16 mouse cellular contexts compared by ENCODE assay signal in the genomic region with DNA sequence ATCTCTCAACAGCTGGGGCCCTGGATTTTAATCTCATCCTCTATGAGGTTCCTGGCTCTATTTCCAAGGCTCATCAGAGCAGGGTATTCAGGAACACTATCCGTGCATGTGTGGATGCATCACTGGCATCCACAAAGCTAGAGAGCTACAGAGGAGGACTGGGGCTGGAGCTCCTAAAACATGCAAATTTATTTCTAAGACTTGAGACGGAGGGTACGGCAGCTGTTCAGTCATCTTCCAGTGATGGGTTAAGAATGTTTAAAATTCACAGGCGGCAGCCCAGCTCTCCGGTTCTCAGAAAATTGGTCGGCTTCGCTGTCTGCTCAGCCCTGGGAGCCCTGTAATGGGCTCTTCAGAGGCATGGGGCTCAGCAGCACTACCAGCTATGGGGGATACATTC.
DNase-seq lines count a peak whose midpoint lies in the region; ATAC-seq and TF ChIP-seq lines count a peak whose summit lies in the region.
"Had no signal": no experiment of that assay in that cellular context is flagged by ENCODE, and none has a peak within 500 bp of the region (broad histone marks: within the 10 kb centered on the region; RNA-seq: fewer than 3 reads in every experiment).

No protein-coding gene starts in this region.

- H3K36me3 ChIP-seq in hindbrain, embryonic 13.5 days, result no peaks in the 10 kb centered on the region
- H3K36me3 ChIP-seq in hindbrain, embryonic 10.5 days, result no peaks in the 10 kb centered on the region
- H3K36me3 ChIP-seq in E14TG2a.4 (ENCODE audit: insufficient read depth, low read length), result peaks cover 5% of the 10 kb centered on the region; the same call in 1 of the 2 replicates
- H3K36me3 ChIP-seq in forebrain, embryonic 14.5 days (ENCODE audit: control insufficient read depth, insufficient read depth, low read length), result no peaks in the 10 kb centered on the region
- H3K36me3 ChIP-seq in midbrain, embryonic 14.5 days (ENCODE audit: control insufficient read depth, insufficient read depth, low read length), result no peaks in the 10 kb centered on the region
- H3K36me3 ChIP-seq in limb, embryonic 10.5 days, result no peaks in the 10 kb centered on the region
- H3K36me3 ChIP-seq: heart, embryonic 13.5 days; kidney, embryonic 15.5 days; liver, embryonic 13.5 days had no signal

- peaks cover 34% of the 10 kb centered on the region for H3K4me1 ChIP-seq in hindbrain, embryonic 13.5 days (replicated peaks)
- peaks cover 17% of the 10 kb centered on the region for H3K4me1 ChIP-seq in hindbrain, embryonic 10.5 days (replicated peaks)
- H3K4me1 ChIP-seq in E14TG2a.4 (replicated peaks; ENCODE audit: low read depth, low read length), result peaks cover 96% of the 10 kb centered on the region
- H3K4me1 ChIP-seq in forebrain, embryonic 14.5 days (ENCODE audit: control insufficient read depth, insufficient read depth, low read length), result peaks cover 3% of the 10 kb centered on the region; the same call in 1 of the 2 replicates
- no peaks in the 10 kb centered on the region for H3K4me1 ChIP-seq in midbrain, embryonic 14.5 days (ENCODE audit: control insufficient read depth, insufficient read depth, low read length)
- H3K4me1 ChIP-seq in limb, embryonic 10.5 days, result peaks cover 28% of the 10 kb centered on the region

- H3K9me3 ChIP-seq in hindbrain, embryonic 13.5 days, result no peaks in the 10 kb centered on the region
- H3K9me3 ChIP-seq in hindbrain, embryonic 10.5 days, result no peaks in the 10 kb centered on the region
- no peaks in the 10 kb centered on the region for H3K9me3 ChIP-seq in E14TG2a.4 (ENCODE audit: low read length)
- H3K9me3 ChIP-seq in forebrain, embryonic 14.5 days (replicated peaks; ENCODE audit: control insufficient read depth, low read length), result no peaks in the 10 kb centered on the region
- H3K9me3 ChIP-seq in midbrain, embryonic 14.5 days (ENCODE audit: control insufficient read depth, low read length), result no peaks in the 10 kb centered on the region
- H3K9me3 ChIP-seq in limb, embryonic 10.5 days (replicated peaks), result no peaks in the 10 kb centered on the region
- H3K9me3 ChIP-seq: heart, embryonic 13.5 days; kidney, embryonic 15.5 days; liver, embryonic 13.5 days had no signal

- 42% methylated on average over 7 of the region's 7 CpGs for WGBS in hindbrain, embryonic 13.5 days
- 73% methylated on average over 7 of the region's 7 CpGs for WGBS in hindbrain, embryonic 10.5 days
- 42% methylated on average over 7 of the region's 7 CpGs for WGBS in forebrain, embryonic 14.5 days
- 26% methylated on average over 7 of the region's 7 CpGs for WGBS in midbrain, embryonic 14.5 days
- 92% methylated on average over 7 of the region's 7 CpGs for WGBS in limb, embryonic 10.5 days

- no peak overlapping the region for H3K4me3 ChIP-seq in hindbrain, embryonic 13.5 days
- H3K4me3 ChIP-seq in hindbrain, embryonic 10.5 days, result no peak overlapping the region
- H3K4me3 ChIP-seq in E14TG2a.4 (replicated peaks; ENCODE audit: low read length), result 0 out of 2 replicates have a peak overlapping the region, but pooled peaks have one; percentile 3
- no peak overlapping the region for H3K4me3 ChIP-seq in forebrain, embryonic 14.5 days (ENCODE audit: low read depth, low read length)
- no peak overlapping the region for H3K4me3 ChIP-seq in midbrain, embryonic 14.5 days (replicated peaks; ENCODE audit: low read depth, low read length)
- no peak overlapping the region for H3K4me3 ChIP-seq in limb, embryonic 10.5 days
- H3K4me3 ChIP-seq: erythroblast, embryonic 14.5 days; heart, embryonic 13.5 days; kidney, embryonic 15.5 days; liver, embryonic 13.5 days had no signal

- no peak for DNase-seq in hindbrain, embryonic 10.5 days (ENCODE audit: low spot score)
- peak; percentile 65 for DNase-seq in forebrain, embryonic 14.5 days (ENCODE audit: low spot score)
- DNase-seq in midbrain, embryonic 14.5 days, result peak; percentile 60
- no peak for DNase-seq in gastrocnemius, adult 18-20 months (ENCODE audit: low spot score)
- DNase-seq in limb, embryonic 10.5 days (ENCODE audit: low spot score), result no peak
- DNase-seq: cerebellum, adult 18-20 months; liver, embryonic 13.5 days; lung, postnatal 14 days; thymus, postnatal 14 days had no signal

- no peak for TF ChIP-seq CTCF in E14TG2a.4 (conservative IDR thresholded peaks at IDR 0.05; ENCODE audit: low read length)

- H3K27ac ChIP-seq in hindbrain, embryonic 13.5 days, result peak overlapping the region; percentile 72
- H3K27ac ChIP-seq in hindbrain, embryonic 10.5 days, result no peak overlapping the region
- H3K27ac ChIP-seq in forebrain, embryonic 14.5 days (ENCODE audit: low read depth, low read length), result peak overlapping the region; percentile 22; the same call in 1 of the 2 replicates
- H3K27ac ChIP-seq in midbrain, embryonic 14.5 days (replicated peaks; ENCODE audit: low read depth, low read length), result peak overlapping the region; percentile 55
- H3K27ac ChIP-seq in limb, embryonic 10.5 days, result no peak overlapping the region
- H3K27ac ChIP-seq: heart, embryonic 13.5 days; kidney, embryonic 15.5 days; liver, embryonic 13.5 days had no signal

- no peak overlapping the region for H3K4me2 ChIP-seq in hindbrain, embryonic 13.5 days
- H3K4me2 ChIP-seq in forebrain, embryonic 14.5 days (ENCODE audit: low read length), result no peak overlapping the region
- no peak overlapping the region for H3K4me2 ChIP-seq in midbrain, embryonic 14.5 days (ENCODE audit: low read length)
- H3K4me2 ChIP-seq: heart, embryonic 13.5 days; kidney, embryonic 15.5 days; liver, embryonic 13.5 days had no signal

- ATAC-seq in hindbrain, embryonic 13.5 days (ENCODE audit: low FRiP score), result 0 out of 2 replicates have a peak, but pooled peaks have one; percentile 17
- ATAC-seq in forebrain, embryonic 14.5 days, result peak; percentile 72
- no peak for ATAC-seq in midbrain, embryonic 14.5 days (ENCODE audit: low FRiP score, low TSS enrichment)
- no peak for ATAC-seq in granulocyte monocyte progenitor cell, adult 5-6 weeks (replicated peaks; ENCODE audit: poor library complexity, severe bottlenecking)
- ATAC-seq: activated CD4-positive, CD25-positive, alpha-beta regulatory T cell, adult 4 months had no signal

- H3K27me3 ChIP-seq in hindbrain, embryonic 13.5 days, result no peaks in the 10 kb centered on the region
- H3K27me3 ChIP-seq in hindbrain, embryonic 10.5 days (ENCODE audit: insufficient read depth, poor library complexity, severe bottlenecking), result no peaks in the 10 kb centered on the region
- H3K27me3 ChIP-seq in E14TG2a.4 (ENCODE audit: insufficient read depth, low read length), result no peaks in the 10 kb centered on the region
- H3K27me3 ChIP-seq in forebrain, embryonic 14.5 days (replicated peaks; ENCODE audit: control insufficient read depth, insufficient read depth, low read length), result no peaks in the 10 kb centered on the region
- no peaks in the 10 kb centered on the region for H3K27me3 ChIP-seq in midbrain, embryonic 14.5 days (ENCODE audit: control insufficient read depth, insufficient read depth, low read length)
- no peaks in the 10 kb centered on the region for H3K27me3 ChIP-seq in limb, embryonic 10.5 days (ENCODE audit: low read depth, poor library complexity, severe bottlenecking)
- H3K27me3 ChIP-seq: heart, embryonic 13.5 days; kidney, embryonic 15.5 days; liver, embryonic 13.5 days had no signal

- H3K9ac ChIP-seq in hindbrain, embryonic 13.5 days, result no peak overlapping the region
- no peak overlapping the region for H3K9ac ChIP-seq in forebrain, embryonic 14.5 days (ENCODE audit: low read length)
- no peak overlapping the region for H3K9ac ChIP-seq in midbrain, embryonic 14.5 days (replicated peaks; ENCODE audit: low read length)
- H3K9ac ChIP-seq: heart, embryonic 13.5 days; kidney, embryonic 15.5 days; liver, embryonic 13.5 days had no signal

Comparison
In these comparisons a context has a peak if more than half of its experiments do, and no peak if none do; other contexts are left out.
1. H3K27ac ChIP-seq: peak in hindbrain, embryonic 13.5 days (single experiment), forebrain, embryonic 14.5 days (single experiment) and midbrain, embryonic 14.5 days (single experiment); none in hindbrain, embryonic 10.5 days (single experiment) and limb, embryonic 10.5 days (single experiment).
2. ATAC-seq: peak in hindbrain, embryonic 13.5 days (single experiment) and forebrain, embryonic 14.5 days (single experiment); none in midbrain, embryonic 14.5 days (single experiment) and granulocyte monocyte progenitor cell, adult 5-6 weeks (single experiment).
3. DNase-seq: peak in forebrain, embryonic 14.5 days (single experiment) and midbrain, embryonic 14.5 days (single experiment); none in hindbrain, embryonic 10.5 days (single experiment), gastrocnemius, adult 18-20 months (single experiment) and limb, embryonic 10.5 days (single experiment).